Comparison of ENCODE assay signal across 23 mouse cellular contexts in genomic region chr17:24730787-24731186, GRCm38 (mm10). TPM values are rescaled to one million over a fixed set of nuclear protein-coding genes. Genes with fewer than 3 reads are reported as not detected.
"Had no signal": no experiment of that assay in that cellular context is flagged by ENCODE, and none has a peak within 500 bp of the region (broad histone marks: within the 10 kb centered on the region; RNA-seq: fewer than 3 reads in every experiment).

No protein-coding gene starts in this region.

- H3K9ac ChIP-seq: lung, embryonic 14.5 days; midbrain, embryonic 12.5 days; neural tube, embryonic 13.5 days; neural tube, embryonic 15.5 days had no signal

- ATAC-seq: midbrain, embryonic 16.5 days had no signal

- H3K4me3 ChIP-seq: midbrain, embryonic 12.5 days; myocyte; neural tube, embryonic 13.5 days; neural tube, embryonic 15.5 days had no signal

- DNase-seq: lung, adult 18-20 months; lung, embryonic 14.5 days; lung, postnatal 10 days; lung, postnatal 4 days; midbrain, embryonic 14.5 days; retina, postnatal 1 day; right cerebral cortex, adult 18-20 months; right cerebral cortex, postnatal 25 days; right cerebral cortex, postnatal 4 days; spleen, adult 18-20 months; thymus, adult 18-20 months; thymus, postnatal 14 days; thymus, postnatal 36 days had no signal

- H3K4me2 ChIP-seq: lung, embryonic 14.5 days; midbrain, embryonic 12.5 days; neural tube, embryonic 13.5 days; neural tube, embryonic 15.5 days had no signal

- H3K27ac ChIP-seq: midbrain, embryonic 12.5 days; neural tube, embryonic 13.5 days; neural tube, embryonic 15.5 days had no signal

- H3K9me3 ChIP-seq: midbrain, embryonic 12.5 days; neural tube, embryonic 13.5 days; neural tube, embryonic 15.5 days had no signal

- H3K36me3 ChIP-seq: midbrain, embryonic 12.5 days; neural tube, embryonic 13.5 days; neural tube, embryonic 15.5 days had no signal

RNA-seq across cellular contexts. Expression of gene Rpl3l, which starts 3.2 kb away (rescaled TPM):
- polyA plus RNA-seq: lung, embryonic 14.5 days; lung, embryonic 16.5 days; midbrain, embryonic 12.5 days; midbrain, embryonic 14.5 days; midbrain, embryonic 16.5 days; neural tube, embryonic 11.5 days; neural tube, embryonic 13.5 days had no signal

RNA-seq across cellular contexts. Expression of gene Rnf151, which starts 12.9 kb away (rescaled TPM):
- total RNA-seq: megakaryocyte, adult 5-6 weeks; megakaryocyte-erythroid progenitor cell, adult 5-6 weeks had no signal
- polyA plus RNA-seq: neural tube, embryonic 15.5 days; stomach, embryonic 14.5 days had no signal
